Mouse (Mus musculus): ENCODE data around the gene Sacs. TPM values are rescaled to one million over a fixed set of nuclear protein-coding genes. Genes with fewer than 3 reads are reported as not detected.
A peak's percentile ranks its signal among the peaks of the same experiment; 100 is the strongest.
"Not testable (repeated sequence)": the region's sequence is repeated elsewhere in the genome, so short reads cannot be mapped to it uniquely, and the experiment has no call there.

Gene Sacs
- polyA plus RNA-seq, 1 experiment: 13.3 TPM

- H3K9me3 ChIP-seq (replicated peaks; ENCODE audit: control insufficient read depth, insufficient read depth, low read length, poor library complexity, severe bottlenecking): no peaks in the 10 kb centered on the region
- no peak overlapping the region for H3K4me3 ChIP-seq (ENCODE audit: low read depth, low read length)
- H3K27ac ChIP-seq (ENCODE audit: insufficient read depth, low read length): no peak overlapping the region
- H3K9ac ChIP-seq (ENCODE audit: low read depth, poor library complexity, severe bottlenecking): no peak overlapping the region
- H3K27me3 ChIP-seq (ENCODE audit: control insufficient read depth, insufficient read depth, low read length, poor library complexity, severe bottlenecking): peaks cover 1% of the 10 kb centered on the region; the same call in 1 of the 2 replicates
- H3K36me3 ChIP-seq (ENCODE audit: control insufficient read depth, insufficient read depth, low read length, poor library complexity, severe bottlenecking): no peaks in the 10 kb centered on the region
- H3K4me1 ChIP-seq (ENCODE audit: control insufficient read depth, insufficient read depth, low read length): no peaks in the 10 kb centered on the region
- TF ChIP-seq EP300 (IDR thresholded peaks at IDR 0.05; ENCODE audit: insufficient read depth, low read depth, low read length) (no peak), CTCF (IDR thresholded peaks at IDR 0.05; ENCODE audit: low read depth, low read length) (no peak), POLR2A (IDR thresholded peaks at IDR 0.05; ENCODE audit: insufficient read depth, low read length) (no peak)
Measured at GRCm38 (mm10) chr14:61108625-61109024, 29.6 kb upstream of the Sacs start.

GRCm38 (mm10) chr14:61112404-61112803, 25.9 kb upstream of the Sacs start:
- Histone ChIP-seq H3K27ac (ENCODE audit: insufficient read depth, low read length) (no peak overlapping the region), H3K9me3 (replicated peaks; ENCODE audit: control insufficient read depth, insufficient read depth, low read length, poor library complexity, severe bottlenecking) (no peaks in the 10 kb centered on the region), H3K4me3 (ENCODE audit: low read depth, low read length) (no peak overlapping the region), H3K36me3 (ENCODE audit: control insufficient read depth, insufficient read depth, low read length, poor library complexity, severe bottlenecking) (no peaks in the 10 kb centered on the region), H3K27me3 (ENCODE audit: control insufficient read depth, insufficient read depth, low read length, poor library complexity, severe bottlenecking) (no peaks in the 10 kb centered on the region), H3K4me1 (ENCODE audit: control insufficient read depth, insufficient read depth, low read length) (no peaks in the 10 kb centered on the region), H3K9ac (ENCODE audit: low read depth, poor library complexity, severe bottlenecking) (no peak overlapping the region)
- TF ChIP-seq CTCF (IDR thresholded peaks at IDR 0.05; ENCODE audit: low read depth, low read length) (peak; percentile 87), POLR2A (IDR thresholded peaks at IDR 0.05; ENCODE audit: insufficient read depth, low read length) (no peak)

- H3K27ac ChIP-seq (ENCODE audit: insufficient read depth, low read length): no peak overlapping the region
- no peak overlapping the region for H3K4me3 ChIP-seq (ENCODE audit: low read depth, low read length)
- TF ChIP-seq EP300 (IDR thresholded peaks at IDR 0.05; ENCODE audit: insufficient read depth, low read depth, low read length) (no peak), POLR2A (IDR thresholded peaks at IDR 0.05; ENCODE audit: insufficient read depth, low read length) (no peak), CTCF (IDR thresholded peaks at IDR 0.05; ENCODE audit: low read depth, low read length) (no peak)
- no peak overlapping the region for H3K9ac ChIP-seq (ENCODE audit: low read depth, poor library complexity, severe bottlenecking)
- no peaks in the 10 kb centered on the region for H3K27me3 ChIP-seq (ENCODE audit: control insufficient read depth, insufficient read depth, low read length, poor library complexity, severe bottlenecking)
- H3K4me1 ChIP-seq (ENCODE audit: control insufficient read depth, insufficient read depth, low read length): no peaks in the 10 kb centered on the region
- no peaks in the 10 kb centered on the region for H3K36me3 ChIP-seq (ENCODE audit: control insufficient read depth, insufficient read depth, low read length, poor library complexity, severe bottlenecking)
- no peaks in the 10 kb centered on the region; the same call in 1 of the 2 replicates for H3K9me3 ChIP-seq (replicated peaks; ENCODE audit: control insufficient read depth, insufficient read depth, low read length, poor library complexity, severe bottlenecking)
Measured at GRCm38 (mm10) chr14:61124755-61125154, 13.5 kb upstream of the Sacs start.

DNA sequence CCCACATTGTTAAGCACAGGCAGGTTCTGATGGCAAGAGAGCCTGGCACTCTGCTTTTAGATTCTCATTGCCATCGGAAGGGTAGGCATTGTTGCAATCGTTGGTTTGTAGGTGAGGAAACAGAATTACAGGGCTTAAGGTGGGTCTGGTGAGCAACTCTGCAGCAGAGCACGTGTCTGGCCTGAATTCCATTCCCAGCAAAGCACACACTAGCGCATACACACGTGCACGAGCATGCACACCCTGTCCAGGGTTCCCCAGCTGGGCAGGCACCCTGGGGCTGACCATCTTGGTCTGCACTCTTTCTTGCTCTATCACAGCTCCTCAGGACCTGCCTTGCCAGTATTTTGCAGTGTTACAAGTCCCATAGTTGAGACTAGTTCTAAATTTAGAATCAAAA, 13.1 kb upstream of the Sacs start:
- no peak overlapping the region for H3K4me3 ChIP-seq (ENCODE audit: low read depth, low read length)
- no peaks in the 10 kb centered on the region for H3K36me3 ChIP-seq (ENCODE audit: control insufficient read depth, insufficient read depth, low read length, poor library complexity, severe bottlenecking)
- TF ChIP-seq EP300 (IDR thresholded peaks at IDR 0.05; ENCODE audit: insufficient read depth, low read depth, low read length): no peak
- TF ChIP-seq CTCF (IDR thresholded peaks at IDR 0.05; ENCODE audit: low read depth, low read length): no peak
- no peak for TF ChIP-seq POLR2A (IDR thresholded peaks at IDR 0.05; ENCODE audit: insufficient read depth, low read length)
- no peaks in the 10 kb centered on the region for H3K27me3 ChIP-seq (ENCODE audit: control insufficient read depth, insufficient read depth, low read length, poor library complexity, severe bottlenecking)
- no peak overlapping the region for H3K27ac ChIP-seq (ENCODE audit: insufficient read depth, low read length)
- no peaks in the 10 kb centered on the region; the same call in 1 of the 2 replicates for H3K9me3 ChIP-seq (replicated peaks; ENCODE audit: control insufficient read depth, insufficient read depth, low read length, poor library complexity, severe bottlenecking)
- no peaks in the 10 kb centered on the region for H3K4me1 ChIP-seq (ENCODE audit: control insufficient read depth, insufficient read depth, low read length)
- H3K9ac ChIP-seq (ENCODE audit: low read depth, poor library complexity, severe bottlenecking): no peak overlapping the region

DNA sequence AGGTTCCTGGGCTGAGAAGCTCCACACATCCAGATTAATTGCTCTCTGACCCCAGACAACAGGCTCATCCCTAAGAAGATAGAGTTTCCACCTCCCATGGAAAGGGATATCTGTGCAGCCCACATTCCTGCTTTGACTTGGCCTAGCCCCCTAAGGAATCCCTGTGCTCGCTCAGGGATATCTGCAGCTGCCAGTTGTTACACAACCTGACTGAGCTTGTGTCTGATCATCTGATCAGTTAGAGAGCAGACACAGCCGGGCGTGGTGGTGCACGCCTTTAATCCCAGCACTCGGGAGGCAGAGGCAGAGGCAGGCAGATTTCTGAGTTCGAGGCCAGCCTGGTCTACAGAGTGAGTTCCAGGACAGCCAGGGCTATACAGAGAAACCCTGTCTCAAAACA, 10.9 kb upstream of the Sacs start:
- H3K4me1 ChIP-seq (ENCODE audit: control insufficient read depth, insufficient read depth, low read length); H3K9me3 ChIP-seq (replicated peaks; ENCODE audit: control insufficient read depth, insufficient read depth, low read length, poor library complexity, severe bottlenecking); H3K27me3 ChIP-seq (ENCODE audit: control insufficient read depth, insufficient read depth, low read length, poor library complexity, severe bottlenecking); H3K36me3 ChIP-seq (ENCODE audit: control insufficient read depth, insufficient read depth, low read length, poor library complexity, severe bottlenecking); H3K27ac ChIP-seq (ENCODE audit: insufficient read depth, low read length); H3K4me3 ChIP-seq (ENCODE audit: low read depth, low read length); H3K9ac ChIP-seq (ENCODE audit: low read depth, poor library complexity, severe bottlenecking): not testable (repeated sequence)

GRCm38 (mm10) chr14:61128961-61129507, 9.2 kb upstream of the Sacs start:
- no peaks in the 10 kb centered on the region for H3K36me3 ChIP-seq (ENCODE audit: control insufficient read depth, insufficient read depth, low read length, poor library complexity, severe bottlenecking)
- H3K9me3 ChIP-seq (replicated peaks; ENCODE audit: control insufficient read depth, insufficient read depth, low read length, poor library complexity, severe bottlenecking): no peaks in the 10 kb centered on the region; the same call in 1 of the 2 replicates
- no peaks in the 10 kb centered on the region for H3K4me1 ChIP-seq (ENCODE audit: control insufficient read depth, insufficient read depth, low read length)
- no peak overlapping the region for H3K27ac ChIP-seq (ENCODE audit: insufficient read depth, low read length)
- no peak for TF ChIP-seq POLR2A (IDR thresholded peaks at IDR 0.05; ENCODE audit: insufficient read depth, low read length)
- TF ChIP-seq EP300 (IDR thresholded peaks at IDR 0.05; ENCODE audit: insufficient read depth, low read depth, low read length): no peak
- H3K4me3 ChIP-seq (ENCODE audit: low read depth, low read length): no peak overlapping the region
- no peak overlapping the region for H3K9ac ChIP-seq (ENCODE audit: low read depth, poor library complexity, severe bottlenecking)
- H3K27me3 ChIP-seq (ENCODE audit: control insufficient read depth, insufficient read depth, low read length, poor library complexity, severe bottlenecking): no peaks in the 10 kb centered on the region
